Mouse (Mus musculus) kidney, postnatal 10 days (tissue): ENCODE measurements around the gene Psd4.

ENCODE experiments used
- DNase-seq: peaks from one replicate; pipeline ENCODE4 v3.0.0; 2021; ENCODE audit warnings: mixed read lengths

Gene Psd4

GRCm38 (mm10) chr2:24367030-24367894, at the start of gene Psd4:
TSS of gene Psd4 (plus strand) at chr2:24367580.
- DNase-seq, result peak; percentile 88

- DNase-seq, result no peak
Observed at GRCm38 (mm10) chr2:24317919-24318598, 49.3 kb upstream of the Psd4 start.

GRCm38 (mm10) chr2:24335333-24335732, 32.0 kb upstream of the Psd4 start:
- DNase-seq, result no peak

GRCm38 (mm10) chr2:24336545-24336944, 30.8 kb upstream of the Psd4 start, which contains the start of gene Il1rn:
TSS of gene Il1rn (plus strand) at chr2:24336853.
- no peak for DNase-seq

- no peak for DNase-seq
Observed at GRCm38 (mm10) chr2:24341395-24341885, 25.9 kb upstream of the Psd4 start.

- DNase-seq, result no peak
Observed at GRCm38 (mm10) chr2:24344619-24345018, 22.8 kb upstream of the Psd4 start.

- DNase-seq, result no peak
Observed at GRCm38 (mm10) chr2:24345056-24345455, 22.3 kb upstream of the Psd4 start.

- DNase-seq, result no peak
Observed at GRCm38 (mm10) chr2:24347926-24348325, 19.5 kb upstream of the Psd4 start.

- no peak for DNase-seq
Observed at GRCm38 (mm10) chr2:24351159-24351558, 16.2 kb upstream of the Psd4 start.

GRCm38 (mm10) chr2:24353042-24353441, 14.3 kb upstream of the Psd4 start:
- no peak for DNase-seq

- peak; percentile 52 for DNase-seq
Observed at GRCm38 (mm10) chr2:24357642-24358041, 9.7 kb upstream of the Psd4 start.

- DNase-seq, result no peak
Observed at GRCm38 (mm10) chr2:24359347-24359746, 8.0 kb upstream of the Psd4 start.

- no peak for DNase-seq
Observed at GRCm38 (mm10) chr2:24363818-24364217, 3.6 kb upstream of the Psd4 start.

GRCm38 (mm10) chr2:24366214-24366975, 985 bp upstream of the Psd4 start:
- no peak for DNase-seq

- no peak for DNase-seq
Observed at GRCm38 (mm10) chr2:24367895-24368261, 498 bp downstream of the Psd4 start.

GRCm38 (mm10) chr2:24378747-24379450, 11.5 kb downstream of the Psd4 start:
- DNase-seq, result no peak

- no peak for DNase-seq
Observed at GRCm38 (mm10) chr2:24382456-24383230, 15.3 kb downstream of the Psd4 start.

GRCm38 (mm10) chr2:24383636-24384035, 16.3 kb downstream of the Psd4 start:
- no peak for DNase-seq

GRCm38 (mm10) chr2:24384393-24384792, 17.0 kb downstream of the Psd4 start:
- DNase-seq, result no peak

GRCm38 (mm10) chr2:24385111-24385961, 18.0 kb downstream of the Psd4 start:
- no peak for DNase-seq
